In the genomic region with DNA sequence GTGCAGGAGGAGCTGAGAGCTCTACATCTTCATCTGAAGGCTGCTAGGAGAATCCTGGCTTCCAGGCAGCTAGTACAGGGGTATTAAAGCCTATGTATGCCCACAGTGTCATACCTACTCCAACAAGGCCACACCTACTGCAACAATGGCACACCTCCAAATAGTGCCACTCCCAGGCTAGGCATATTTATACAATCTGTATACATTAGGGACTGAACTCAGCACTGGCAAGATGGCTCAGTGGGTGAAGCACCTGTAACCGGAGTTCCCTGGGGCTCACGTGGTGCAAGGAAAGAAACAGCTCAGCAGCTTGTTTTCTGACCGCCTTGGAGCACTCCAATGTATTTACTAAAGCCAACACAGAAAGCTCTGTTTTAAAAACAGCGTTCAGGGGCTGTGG, we compare ENCODE assay signal across 34 mouse cellular contexts. TPM values are rescaled to one million over a fixed set of nuclear protein-coding genes. Genes with fewer than 3 reads are reported as not detected.
"Had no signal": no experiment of that assay in that cellular context is flagged by ENCODE, and none has a peak within 500 bp of the region (broad histone marks: within the 10 kb centered on the region; RNA-seq: fewer than 3 reads in every experiment).

No protein-coding gene starts in this region.

- H3K27me3 ChIP-seq: limb, embryonic 12.5 days; limb, embryonic 13.5 days; limb, embryonic 15.5 days; liver, embryonic 12.5 days; liver, embryonic 13.5 days; liver, embryonic 15.5 days; lung, embryonic 15.5 days; megakaryocyte, embryonic 14.5 days; midbrain, embryonic 12.5 days; midbrain, embryonic 13.5 days; midbrain, embryonic 15.5 days had no signal

- DNase-seq: left cerebral cortex, postnatal 4 days; liver; liver, embryonic 13.5 days; liver, postnatal 0 days; lung, adult 18-20 months; lung, adult 2 months; lung, embryonic 14.5 days; lung, postnatal 10 days; lung, postnatal 14 days; lung, postnatal 36 days; lung, postnatal 4 days; midbrain, embryonic 14.5 days had no signal

- H3K9ac ChIP-seq: limb, embryonic 12.5 days; limb, embryonic 13.5 days; limb, embryonic 15.5 days; liver, embryonic 12.5 days; liver, embryonic 13.5 days; liver, embryonic 14.5 days; liver, embryonic 15.5 days; liver, postnatal 0 days; lung, embryonic 14.5 days; lung, embryonic 15.5 days; midbrain, embryonic 12.5 days; midbrain, embryonic 13.5 days; midbrain, embryonic 15.5 days had no signal

- H3K4me2 ChIP-seq: limb, embryonic 12.5 days; limb, embryonic 13.5 days; limb, embryonic 15.5 days; liver, embryonic 11.5 days; liver, embryonic 12.5 days; liver, embryonic 13.5 days; liver, embryonic 15.5 days; lung, embryonic 14.5 days; lung, embryonic 15.5 days; midbrain, embryonic 11.5 days; midbrain, embryonic 12.5 days; midbrain, embryonic 13.5 days; midbrain, embryonic 15.5 days had no signal

- H3K9me3 ChIP-seq: limb, embryonic 10.5 days; limb, embryonic 12.5 days; limb, embryonic 13.5 days; limb, embryonic 15.5 days; liver, embryonic 12.5 days; liver, embryonic 13.5 days; liver, embryonic 15.5 days; lung, embryonic 15.5 days; megakaryocyte, embryonic 14.5 days; midbrain, embryonic 10.5 days; midbrain, embryonic 12.5 days; midbrain, embryonic 13.5 days; midbrain, embryonic 15.5 days had no signal

- ATAC-seq: liver, embryonic 12.5 days; liver, postnatal 0 days; lung, postnatal 0 days; midbrain, embryonic 13.5 days; midbrain, embryonic 15.5 days; midbrain, embryonic 16.5 days had no signal

- H3K27ac ChIP-seq: limb, embryonic 10.5 days; limb, embryonic 12.5 days; limb, embryonic 13.5 days; limb, embryonic 15.5 days; liver, embryonic 12.5 days; liver, embryonic 13.5 days; liver, embryonic 14.5 days; liver, embryonic 15.5 days; lung, embryonic 15.5 days; macrophage; midbrain, embryonic 10.5 days; midbrain, embryonic 12.5 days; midbrain, embryonic 13.5 days; midbrain, embryonic 15.5 days had no signal

- H3K4me3 ChIP-seq: limb, embryonic 10.5 days; limb, embryonic 12.5 days; limb, embryonic 13.5 days; limb, embryonic 15.5 days; liver, embryonic 12.5 days; liver, embryonic 13.5 days; liver, embryonic 15.5 days; lung, embryonic 15.5 days; megakaryocyte, embryonic 14.5 days; midbrain, embryonic 10.5 days; midbrain, embryonic 12.5 days; midbrain, embryonic 13.5 days; midbrain, embryonic 15.5 days; myocyte had no signal

RNA-seq across cellular contexts. Expression of a gene that starts 12.8 kb away (rescaled TPM):
- polyA plus RNA-seq: liver, adult 2 months; lung, adult 2 months; macrophage had no signal

RNA-seq across cellular contexts. Expression of a gene that starts 26.7 kb away (rescaled TPM):
- polyA plus RNA-seq: limb, embryonic 11.5 days; limb, embryonic 12.5 days; liver, embryonic 12.5 days; liver, embryonic 13.5 days; liver, embryonic 15.5 days; liver, postnatal 0 days; midbrain, embryonic 11.5 days; midbrain, embryonic 15.5 days; midbrain, embryonic 16.5 days; neural tube, embryonic 11.5 days had no signal

RNA-seq across cellular contexts. Expression of a gene that starts 52.0 kb away (rescaled TPM):
- polyA plus RNA-seq: liver, adult 2 months had no signal
